Mouse (Mus musculus) adrenal gland, postnatal 36 days (tissue): ENCODE measurements around the gene Tesmin. TPM values are rescaled to one million over a fixed set of nuclear protein-coding genes. Genes with fewer than 3 reads are reported as not detected.

Source experiments
- DNase-seq, 2 experiments: peaks; one replicate each; pipeline ENCODE4 v3.0.0; 2021; ENCODE audit warnings: mixed read lengths in 1 of 2
- total RNA-seq, 2 experiments: library from RNA; stranded (reverse); gene quantifications; 2 replicates each; pipeline ENCODE4 v1.2.3; 2021

Tesmin gene
- total RNA-seq, 2 experiments from 2014 or later, result 0.73 to 0.92 TPM

DNA sequence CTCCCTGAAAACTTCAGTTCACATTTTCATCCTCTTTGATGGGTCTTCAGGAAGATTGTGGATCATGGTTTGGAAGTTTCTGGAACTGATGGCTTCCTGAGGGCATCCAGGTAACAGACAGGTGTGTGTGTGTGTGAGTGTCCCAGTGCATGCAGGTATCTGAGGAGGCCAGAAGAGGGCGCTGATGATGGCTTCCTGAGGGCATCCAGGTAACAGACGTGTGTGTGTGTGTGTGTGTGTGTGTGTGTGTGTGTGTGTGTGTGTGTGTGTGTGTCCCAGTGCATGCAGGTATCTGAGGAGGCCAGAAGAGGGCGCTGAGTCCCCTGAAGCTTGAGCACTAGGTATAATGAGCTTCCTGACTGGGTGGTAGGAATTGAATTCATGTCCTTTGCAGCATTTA is 58.7 kb downstream of the Tesmin start:
- DNase-seq, result no peak

DNA sequence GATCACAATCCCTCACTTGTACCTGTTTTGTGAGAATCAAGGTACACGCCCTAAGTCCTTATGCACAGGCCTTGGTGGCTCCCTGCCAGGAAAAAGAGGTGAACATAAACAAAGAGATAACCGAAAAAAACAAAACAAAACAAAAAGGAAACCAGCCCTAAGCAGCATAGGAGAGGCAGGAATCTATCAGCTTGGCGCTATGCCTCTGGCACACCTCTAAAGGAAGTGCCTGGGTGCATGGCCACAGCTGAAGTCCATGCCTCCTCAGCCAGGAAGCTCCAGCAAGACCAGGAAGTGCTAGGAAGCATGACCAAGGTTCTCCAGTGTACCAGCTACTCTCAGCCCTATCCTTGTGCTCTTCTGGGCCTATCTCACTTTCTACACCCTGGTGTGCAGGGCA is 60.6 kb downstream of the Tesmin start:
- no peak for DNase-seq

DNA sequence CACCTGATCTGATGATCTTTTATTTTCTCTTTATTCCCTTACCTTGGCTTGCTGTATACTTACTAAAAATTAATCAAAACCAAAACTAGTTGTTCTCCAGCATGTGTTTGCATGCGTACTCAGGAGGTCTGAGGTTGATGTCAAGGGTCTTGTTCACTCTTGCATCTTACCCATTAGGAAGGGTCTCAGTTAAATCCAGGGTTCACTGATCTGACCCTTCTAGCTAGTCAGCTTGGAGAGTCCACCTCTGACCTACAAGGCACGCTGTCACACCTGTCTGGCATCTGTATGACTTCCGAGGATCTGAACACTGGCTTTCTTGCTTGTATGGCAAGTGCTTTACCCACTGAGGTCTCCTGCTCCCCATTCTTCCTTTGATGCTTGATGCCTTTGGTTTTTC is 62.1 kb downstream of the Tesmin start:
- DNase-seq, result no peak

DNA sequence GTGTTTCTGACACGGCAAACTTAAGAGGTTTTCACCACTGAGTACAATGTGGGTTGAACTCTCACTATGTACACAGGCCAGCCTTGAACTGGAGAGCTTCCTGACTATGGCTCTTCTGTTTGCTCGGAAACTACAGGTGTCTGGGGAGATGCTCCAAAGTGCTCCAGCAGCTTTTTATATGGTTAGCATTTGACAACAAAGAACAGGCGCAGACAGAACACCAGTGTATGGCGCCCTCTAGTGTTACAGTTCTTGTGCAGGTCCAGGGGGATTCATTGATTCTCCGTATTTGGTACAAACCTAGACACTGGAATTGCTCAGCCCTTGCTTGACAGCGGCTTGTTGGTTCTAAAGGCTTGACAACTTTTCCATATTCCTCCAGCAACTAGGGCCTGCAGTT is 62.5 kb downstream of the Tesmin start:
- peak; percentile 59 to 76 for DNase-seq

DNA sequence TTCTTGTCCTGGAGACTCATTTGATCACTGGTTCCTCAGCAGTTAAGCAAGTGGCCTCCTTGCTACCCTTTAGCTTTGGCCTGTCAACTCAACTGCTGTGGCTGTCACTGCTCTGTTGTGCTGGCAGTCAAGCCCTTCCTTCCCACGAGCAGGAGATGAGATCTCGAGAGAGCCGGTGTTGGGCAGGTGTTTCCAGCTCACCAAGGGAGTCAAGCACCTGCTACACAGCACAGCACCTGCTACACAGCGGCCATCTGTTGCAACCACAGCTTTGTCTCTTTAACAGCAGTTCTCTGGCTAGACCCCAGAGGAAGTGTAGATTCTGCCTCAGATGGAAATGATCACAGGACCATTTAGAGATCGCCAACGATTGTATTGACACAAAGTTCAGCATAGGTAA is 63.0 kb downstream of the Tesmin start:
- no peak for DNase-seq

Other genes starting within 250 kb of the Tesmin start
- gene Mrpl21, start 106.0 kb upstream of the Tesmin start, total RNA-seq, result 10 to 100 TPM; 70.0 to 74.4 TPM
- gene Ighmbp2, start 105.8 kb upstream of the Tesmin start, total RNA-seq, result 1 to 10 TPM; 5.2 to 6.7 TPM
- gene Cpt1a, start 66.5 kb upstream of the Tesmin start, total RNA-seq, result 100 to 1,000 TPM; 265 to 423 TPM
- 10 to 100 TPM; 36.3 to 93.3 TPM for gene Gal, start 25.7 kb downstream of the Tesmin start, total RNA-seq
- gene Ppp6r3, start 186.9 kb downstream of the Tesmin start, total RNA-seq, result 10 to 100 TPM; 92.7 to 98.6 TPM